Mouse (Mus musculus) kidney, embryonic 16.5 days (tissue): ENCODE measurements around the gene Zfhx3. TPM values are rescaled to one million over a fixed set of nuclear protein-coding genes. Genes with fewer than 3 reads are reported as not detected.

Source experiments
- ATAC-seq: fragments of 200-750 bp; cut with Nextera tagmentation; 2 replicates; pipeline ENCODE4 v1.8.0; 2017; ENCODE audit warnings: moderate TSS enrichment; ENCODE audit not compliant: low FRiP score, low TSS enrichment
- H3K27ac ChIP-seq: fragments of 300-500 bp; sonication (generic); 2 replicates; pipeline ENCODE4 v1.5.1; 2014; ENCODE audit warnings: low read length
- H3K27me3 ChIP-seq: fragments of 300-500 bp; sonication (generic); 2 replicates; pipeline ENCODE4 v1.6.1; 2014; ENCODE audit warnings: low read length, control low read depth, mixed read lengths; ENCODE audit not compliant: insufficient read depth
- H3K36me3 ChIP-seq: fragments of 300-500 bp; sonication (generic); 2 replicates; pipeline ENCODE4 v1.6.1; 2014; ENCODE audit warnings: low read length, control low read depth, mixed read lengths; ENCODE audit not compliant: insufficient read depth
- H3K4me1 ChIP-seq: fragments of 300-500 bp; sonication (generic); 2 replicates; pipeline ENCODE4 v1.6.1; 2014; ENCODE audit warnings: low read length, control low read depth, mixed read lengths; ENCODE audit not compliant: insufficient read depth
- H3K4me2 ChIP-seq: fragments of 300-500 bp; sonication (generic); replicated peaks from 2 replicates; pipeline ENCODE4 v1.6.1; 2014; ENCODE audit warnings: low read depth, low read length
- H3K4me3 ChIP-seq: fragments of 300-500 bp; sonication (generic); 2 replicates; pipeline ENCODE4 v1.5.1; 2014; ENCODE audit warnings: mild to moderate bottlenecking, low read length
- H3K9ac ChIP-seq: fragments of 300-500 bp; sonication (generic); replicated peaks from 2 replicates; pipeline ENCODE4 v1.6.1; 2014; ENCODE audit warnings: low read length
- H3K9me3 ChIP-seq: fragments of 300-500 bp; sonication (generic); 2 replicates; pipeline ENCODE4 v1.6.1; 2016; ENCODE audit warnings: low read length, control low read depth
- WGBS: fragments of 180-500 bp; shearing (Covaris S2); extraction: QIAGEN DNeasy Blood & Tissue Kit; methylation state at CpG from one replicate; pipeline ENCODE4 v1.1.7; 2014; 5-methylcytosine and 5-hydroxymethylcytosine counted together
- polyA plus RNA-seq: library from polyadenylated mRNA; unstranded; fragments of >200 nt; fragmentation: Nextera tagmentation; extraction: Ambion mirVana; gene quantifications from 2 replicates; pipeline ENCODE4 v1.2.1, GENCODE M21; 2015

Gene Zfhx3
- polyA plus RNA-seq, 1 experiment from 2014 or later = 6.6 TPM

DNA sequence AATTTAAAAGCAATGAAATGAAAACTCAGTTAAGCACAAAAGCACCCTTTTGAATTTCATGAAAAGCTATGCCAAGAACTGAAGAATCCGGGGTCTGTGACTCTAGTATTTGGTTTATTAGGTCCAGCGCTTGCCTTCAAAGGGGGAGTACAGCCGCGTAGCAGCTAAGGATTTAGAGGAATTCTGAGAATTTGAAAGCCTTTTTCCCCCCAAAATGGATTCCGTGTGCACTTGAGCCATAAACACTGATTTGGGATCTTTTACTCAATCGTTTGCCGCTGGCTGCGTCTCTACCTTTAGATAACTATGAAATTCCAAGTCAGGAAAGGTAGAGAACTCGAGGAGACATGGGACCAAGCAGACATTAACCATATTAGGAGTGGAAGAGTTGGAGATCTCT is 300.8 kb downstream of the Zfhx3 start:
- Histone ChIP-seq H3K9me3 (no peaks in the 10 kb centered on the region), H3K4me1 (0 out of 2 replicates have a peak, but pooled peaks cover 6% of the 10 kb centered on the region), H3K27me3 (peaks cover 11% of the 10 kb centered on the region; the same call in 1 of the 2 replicates), H3K9ac (no peak overlapping the region), H3K4me2 (no peak overlapping the region), H3K27ac (no peak overlapping the region), H3K36me3 (no peaks in the 10 kb centered on the region), H3K4me3 (no peak overlapping the region)
- 37% methylated on average over 9 of the region's 9 CpGs for WGBS
- no peak for ATAC-seq

DNA sequence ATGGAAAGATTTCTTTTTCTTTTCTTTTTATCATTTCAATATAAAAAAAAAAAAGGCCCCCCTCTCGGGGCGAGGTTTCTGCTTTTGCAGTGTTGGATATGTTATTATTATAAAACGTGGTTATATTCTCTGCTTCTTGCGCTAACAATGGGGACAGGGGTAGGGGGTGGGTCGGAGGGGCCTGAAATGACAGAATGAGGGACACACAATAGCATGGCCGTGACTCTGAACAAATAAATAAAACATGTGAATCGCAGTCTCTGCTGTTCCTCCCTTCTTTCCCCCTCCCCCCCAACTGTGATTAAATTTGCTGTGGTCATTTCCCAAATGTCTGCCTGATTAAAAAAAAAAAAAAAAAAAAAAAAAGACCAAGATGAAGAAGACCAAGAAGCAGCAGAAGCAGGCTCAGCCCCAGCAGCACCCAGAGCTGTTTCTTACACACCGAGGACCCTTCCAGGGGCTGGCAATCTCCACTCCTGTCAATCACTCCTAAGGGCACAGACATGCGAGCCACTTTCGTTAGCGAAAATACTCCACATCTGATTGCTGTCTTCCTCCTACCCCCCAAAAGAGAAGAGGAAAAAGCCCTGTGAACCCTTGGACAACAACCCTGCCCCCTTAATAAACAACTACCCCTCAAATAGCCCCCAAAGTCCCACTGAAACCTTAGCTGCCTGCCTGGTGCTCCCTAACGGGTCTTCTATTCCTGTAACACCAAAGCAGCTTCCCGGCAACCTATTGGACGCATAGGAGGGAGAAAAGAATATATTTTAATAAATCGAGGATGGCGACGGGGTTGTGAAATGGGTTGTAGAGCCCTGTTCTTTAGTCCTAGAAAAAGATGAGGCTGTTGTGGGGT is 302.4 kb downstream of the Zfhx3 start:
- Histone ChIP-seq H3K27me3 (peaks cover 11% of the 10 kb centered on the region; the same call in 1 of the 2 replicates), H3K9me3 (no peaks in the 10 kb centered on the region), H3K4me1 (0 out of 2 replicates have a peak, but pooled peaks cover 6% of the 10 kb centered on the region), H3K9ac (no peak overlapping the region), H3K4me2 (no peak overlapping the region), H3K27ac (no peak overlapping the region), H3K4me3 (no peak overlapping the region), H3K36me3 (no peaks in the 10 kb centered on the region)
- 71% methylated on average over 17 of the region's 17 CpGs for WGBS
- ATAC-seq = no peak

DNA sequence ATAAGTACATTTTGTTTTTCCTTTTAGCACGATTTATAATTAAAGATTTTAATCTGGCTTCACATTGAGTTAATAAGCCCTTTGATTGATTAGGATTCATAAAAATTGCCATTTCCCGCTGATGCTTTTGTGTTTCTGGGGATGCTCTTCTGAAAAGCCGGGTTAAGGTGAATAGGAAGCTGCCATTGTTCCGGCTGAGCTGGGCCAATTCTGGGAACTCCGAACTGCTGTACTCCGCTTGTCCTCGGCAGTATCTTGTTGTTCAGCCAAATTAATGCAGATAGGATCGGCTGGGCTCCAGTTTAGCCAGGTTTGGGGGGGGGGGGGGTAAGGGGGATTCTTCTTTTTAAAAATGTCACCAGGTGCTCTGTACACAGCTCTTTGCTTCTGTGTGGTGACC is 303.1 kb downstream of the Zfhx3 start:
- Histone ChIP-seq H3K9me3 (no peaks in the 10 kb centered on the region), H3K27me3 (peaks cover 11% of the 10 kb centered on the region; the same call in 1 of the 2 replicates), H3K4me3 (no peak overlapping the region), H3K36me3 (no peaks in the 10 kb centered on the region), H3K27ac (no peak overlapping the region), H3K4me1 (0 out of 2 replicates have a peak, but pooled peaks cover 6% of the 10 kb centered on the region), H3K4me2 (no peak overlapping the region), H3K9ac (no peak overlapping the region)
- 74% methylated on average over 8 of the region's 8 CpGs for WGBS
- no peak for ATAC-seq

DNA sequence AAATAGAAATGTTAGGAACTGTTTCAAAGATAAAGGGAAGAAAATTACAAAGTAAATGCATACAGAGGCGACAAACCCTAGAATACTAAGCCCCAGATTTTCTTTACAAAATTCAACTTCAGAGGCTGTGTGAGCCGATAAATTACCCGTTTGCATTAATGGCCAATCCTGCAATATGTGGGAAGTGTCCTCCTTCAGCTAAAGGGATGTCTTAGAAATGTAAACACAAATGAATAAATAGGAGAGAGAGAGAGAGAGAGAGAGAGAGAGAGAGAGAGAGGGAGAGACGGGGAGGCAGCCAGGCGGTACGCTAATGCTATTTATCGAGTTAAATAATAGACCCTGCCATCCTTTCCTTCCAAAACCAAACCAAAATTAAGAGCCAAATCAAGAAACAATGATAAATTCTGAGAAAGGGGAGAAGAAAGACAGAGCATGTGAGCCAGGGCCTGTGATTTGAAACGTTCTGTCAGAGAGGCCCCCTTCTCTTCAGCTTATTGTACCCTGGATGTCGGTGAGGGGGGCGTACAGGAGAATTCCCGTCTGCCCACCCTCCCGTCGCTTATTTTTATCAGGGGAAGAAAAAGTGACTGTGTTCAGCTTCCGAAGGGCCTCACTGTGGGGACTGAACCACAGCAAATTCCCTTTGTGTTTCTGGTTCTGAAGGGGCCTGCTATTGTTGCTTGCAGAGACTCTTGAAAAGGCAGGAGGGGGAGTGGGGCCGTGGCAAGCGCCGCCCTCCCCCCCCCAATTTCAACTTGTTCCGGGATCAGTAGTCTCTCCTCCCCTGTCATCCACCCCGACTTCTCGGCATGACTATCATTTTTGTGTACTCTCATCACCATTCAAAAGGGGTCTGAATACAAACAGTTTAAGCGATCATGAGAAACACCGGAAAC is 303.8 kb downstream of the Zfhx3 start:
- Histone ChIP-seq H3K27ac (no peak overlapping the region), H3K36me3 (no peaks in the 10 kb centered on the region), H3K4me3 (no peak overlapping the region), H3K4me2 (no peak overlapping the region), H3K4me1 (0 out of 2 replicates have a peak, but pooled peaks cover 6% of the 10 kb centered on the region), H3K9ac (no peak overlapping the region), H3K9me3 (no peaks in the 10 kb centered on the region), H3K27me3 (peaks cover 5% of the 10 kb centered on the region; the same call in 1 of the 2 replicates)
- no peak for ATAC-seq
- 60% methylated on average over 21 of the region's 22 CpGs for WGBS

DNA sequence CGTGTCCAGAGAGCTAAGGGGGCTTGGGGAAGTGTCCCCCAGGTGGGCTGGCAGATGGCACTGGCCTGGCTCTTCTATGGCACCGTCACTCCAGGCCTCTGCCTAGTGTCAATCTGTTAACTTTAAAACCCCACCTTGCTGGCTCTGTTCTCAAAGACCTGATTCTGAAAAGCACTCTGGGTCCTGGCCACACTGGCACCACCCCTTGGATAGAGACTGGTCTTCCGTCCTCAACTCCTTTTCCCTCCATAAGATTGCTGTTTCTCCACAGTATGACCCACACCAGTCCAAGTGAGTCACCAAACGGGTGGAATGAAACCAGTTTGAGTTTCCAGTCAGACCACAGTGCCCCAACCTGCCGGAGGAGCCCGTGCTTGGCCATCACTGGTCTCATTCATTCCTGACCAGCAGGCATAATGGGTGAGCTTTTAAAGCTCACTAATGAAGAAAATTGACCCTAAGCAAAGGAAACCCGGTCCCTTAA is 304.5 kb downstream of the Zfhx3 start:
- ATAC-seq = no peak
- Histone ChIP-seq H3K36me3 (no peaks in the 10 kb centered on the region), H3K27me3 (peaks cover 4% of the 10 kb centered on the region; the same call in 1 of the 2 replicates), H3K4me3 (no peak overlapping the region), H3K9me3 (no peaks in the 10 kb centered on the region), H3K4me1 (0 out of 2 replicates have a peak, but pooled peaks cover 6% of the 10 kb centered on the region), H3K9ac (no peak overlapping the region), H3K4me2 (no peak overlapping the region), H3K27ac (no peak overlapping the region)
- WGBS = 73% methylated on average over 7 of the region's 7 CpGs

DNA sequence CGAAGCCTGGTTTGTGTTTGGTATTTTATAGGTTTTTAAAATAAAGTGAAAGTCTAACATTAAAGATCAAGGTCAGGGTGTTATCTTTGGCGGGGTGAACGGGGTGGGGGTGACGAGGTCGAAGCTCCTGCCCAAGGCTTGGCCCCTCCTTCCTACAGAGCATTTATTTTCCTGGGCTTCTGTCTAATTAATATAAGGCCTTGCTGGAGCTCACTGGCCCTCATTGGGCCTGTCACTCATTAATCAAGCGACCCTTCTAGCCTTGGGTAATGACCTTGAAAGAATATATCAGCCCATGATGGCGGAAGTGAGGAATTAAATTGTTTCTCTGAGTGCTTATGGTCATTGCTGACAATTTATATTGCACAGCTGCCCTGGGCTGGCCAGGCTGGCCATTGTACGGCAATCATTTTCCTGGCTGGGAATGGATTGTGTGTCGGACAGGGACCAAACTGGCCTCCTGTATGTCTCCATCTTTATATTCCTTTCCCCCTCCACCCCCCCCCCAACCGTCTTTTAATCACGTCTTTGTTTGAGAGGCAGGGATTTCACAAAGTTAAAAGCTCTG is 322.2 kb downstream of the Zfhx3 start:
- H3K9me3 ChIP-seq = no peaks in the 10 kb centered on the region

DNA sequence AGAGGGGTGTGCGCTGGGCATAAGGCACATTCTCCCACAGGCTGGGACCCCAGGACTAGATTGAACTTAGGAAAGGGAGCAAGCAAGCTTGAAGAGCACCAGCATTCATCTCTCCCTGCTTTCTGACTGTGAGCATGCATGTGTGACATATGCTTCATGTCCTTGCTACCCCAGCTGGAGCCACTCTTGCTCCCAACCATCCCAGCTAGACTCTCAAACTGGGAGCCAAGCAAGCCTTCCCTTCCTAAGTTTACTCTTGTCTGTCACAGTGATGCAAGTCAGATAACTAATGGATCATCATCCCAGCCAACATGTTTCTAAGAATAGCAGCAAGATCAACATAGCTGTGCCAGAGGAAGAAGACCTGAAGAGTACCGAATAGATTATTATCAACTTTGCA is 335.5 kb downstream of the Zfhx3 start:
- Histone ChIP-seq H3K4me3 (no peak overlapping the region), H3K4me2 (no peak overlapping the region), H3K4me1 (no peaks in the 10 kb centered on the region), H3K36me3 (no peaks in the 10 kb centered on the region), H3K9me3 (no peaks in the 10 kb centered on the region), H3K9ac (no peak overlapping the region), H3K27me3 (no peaks in the 10 kb centered on the region), H3K27ac (no peak overlapping the region)
- ATAC-seq = no peak
- WGBS = 90% methylated on average over 2 of the region's 2 CpGs

More for the DNA sequence above, 322.2 kb downstream of the Zfhx3 start:
- peak; percentile 61; the same call in 1 of the 2 replicates for ATAC-seq
- WGBS = 13% methylated on average over 11 of the region's 11 CpGs
- Histone ChIP-seq H3K9ac (no peak overlapping the region), H3K4me3 (no peak overlapping the region), H3K4me1 (0 out of 2 replicates have a peak, but pooled peaks cover 3% of the 10 kb centered on the region), H3K27ac (no peak overlapping the region), H3K27me3 (peaks cover 4% of the 10 kb centered on the region; the same call in 1 of the 2 replicates), H3K36me3 (no peaks in the 10 kb centered on the region), H3K4me2 (no peak overlapping the region)

DNA sequence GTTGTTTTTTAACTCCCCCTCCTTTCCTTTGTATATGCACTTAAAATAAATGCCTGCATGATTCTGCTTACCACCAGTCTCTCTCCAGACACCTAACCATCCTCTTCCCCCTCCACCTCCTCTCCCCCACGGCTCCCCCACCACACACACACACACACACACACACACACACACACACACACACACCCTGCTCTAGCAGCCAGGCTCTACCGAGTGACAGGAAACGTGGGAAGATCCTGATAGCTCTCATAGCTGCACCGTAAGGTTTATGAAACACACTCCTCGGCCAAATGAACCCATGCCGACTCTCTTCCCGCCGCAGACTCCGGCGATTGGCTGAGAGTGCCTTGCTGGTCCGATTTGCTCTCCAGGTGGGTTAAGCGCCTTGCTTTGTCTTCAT is 339.5 kb downstream of the Zfhx3 start:
- H3K9ac ChIP-seq = no peak overlapping the region
- H3K27me3 ChIP-seq = no peaks in the 10 kb centered on the region
- no peak overlapping the region for H3K27ac ChIP-seq
- ATAC-seq = no peak
- no peaks in the 10 kb centered on the region for H3K4me1 ChIP-seq
- WGBS = 62% methylated on average over 12 of the region's 12 CpGs
- no peak overlapping the region for H3K4me3 ChIP-seq
- H3K9me3 ChIP-seq = no peaks in the 10 kb centered on the region
- H3K4me2 ChIP-seq = no peak overlapping the region
- no peaks in the 10 kb centered on the region for H3K36me3 ChIP-seq

DNA sequence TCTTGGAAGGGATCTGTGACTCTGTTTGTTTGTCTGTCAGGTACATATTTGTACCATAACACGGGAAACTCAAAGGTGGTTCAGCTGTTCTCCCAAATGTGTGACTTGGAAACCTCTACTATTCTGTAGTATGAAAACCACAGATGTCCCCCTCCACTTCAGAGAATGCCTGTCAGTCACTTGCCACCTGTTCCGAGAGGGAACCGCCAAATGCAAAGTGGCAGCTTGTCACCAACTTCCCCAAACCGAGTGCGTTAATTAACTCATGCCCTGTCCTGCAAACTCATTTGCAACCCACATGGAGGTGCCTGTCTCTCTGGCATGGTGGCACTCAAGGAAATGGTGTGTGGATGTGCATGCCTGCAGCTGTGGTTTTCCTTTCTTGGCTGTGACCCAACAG is 343.7 kb downstream of the Zfhx3 start:
- 68% methylated on average over 5 of the region's 5 CpGs for whole genome bisulfite sequencing

More for the DNA sequence above, 343.7 kb downstream of the Zfhx3 start:
- no peak overlapping the region for H3K27ac ChIP-seq
- H3K27me3 ChIP-seq = no peaks in the 10 kb centered on the region
- H3K36me3 ChIP-seq = no peaks in the 10 kb centered on the region
- H3K9me3 ChIP-seq = no peaks in the 10 kb centered on the region
- no peak for ATAC-seq
- H3K9ac ChIP-seq = no peak overlapping the region
- H3K4me1 ChIP-seq = no peaks in the 10 kb centered on the region
- no peak overlapping the region for H3K4me3 ChIP-seq
- H3K4me2 ChIP-seq = no peak overlapping the region
